Mouse (Mus musculus): ENCODE data around the gene Rgl1. TPM values are rescaled to one million over a fixed set of nuclear protein-coding genes. Genes with fewer than 3 reads are reported as not detected.

The Rgl1 gene
- polyA plus RNA-seq, 1 experiment: 14.4 TPM

- Histone ChIP-seq H3K27ac (ENCODE audit: insufficient read depth, low read length) (no peak overlapping the region), H3K4me3 (ENCODE audit: extremely low read depth, insufficient read depth, insufficient read length) (no peak overlapping the region), H3K36me3 (ENCODE audit: control insufficient read depth, insufficient read depth, low read length) (no peaks in the 10 kb centered on the region), H3K4me1 (ENCODE audit: control insufficient read depth, insufficient read depth, insufficient read length) (peaks cover 31% of the 10 kb centered on the region), H3K27me3 (ENCODE audit: control insufficient read depth, insufficient read depth, low read length) (no peaks in the 10 kb centered on the region)
- no peak for DNase-seq (ENCODE audit: low read depth in 1 of 2, low spot score in 2 of 2)
- TF ChIP-seq CTCF (IDR thresholded peaks at IDR 0.05; ENCODE audit: extremely low read depth, insufficient read depth, insufficient read length, insufficient replicate concordance) (no peak), POLR2A (IDR thresholded peaks at IDR 0.05; ENCODE audit: low read depth, low read length) (no peak)
- 33% methylated on average over 16 of the region's 16 CpGs for WGBS
Measured at GRCm38 (mm10) chr1:152613158-152613857, 152.8 kb downstream of the Rgl1 start.

DNA sequence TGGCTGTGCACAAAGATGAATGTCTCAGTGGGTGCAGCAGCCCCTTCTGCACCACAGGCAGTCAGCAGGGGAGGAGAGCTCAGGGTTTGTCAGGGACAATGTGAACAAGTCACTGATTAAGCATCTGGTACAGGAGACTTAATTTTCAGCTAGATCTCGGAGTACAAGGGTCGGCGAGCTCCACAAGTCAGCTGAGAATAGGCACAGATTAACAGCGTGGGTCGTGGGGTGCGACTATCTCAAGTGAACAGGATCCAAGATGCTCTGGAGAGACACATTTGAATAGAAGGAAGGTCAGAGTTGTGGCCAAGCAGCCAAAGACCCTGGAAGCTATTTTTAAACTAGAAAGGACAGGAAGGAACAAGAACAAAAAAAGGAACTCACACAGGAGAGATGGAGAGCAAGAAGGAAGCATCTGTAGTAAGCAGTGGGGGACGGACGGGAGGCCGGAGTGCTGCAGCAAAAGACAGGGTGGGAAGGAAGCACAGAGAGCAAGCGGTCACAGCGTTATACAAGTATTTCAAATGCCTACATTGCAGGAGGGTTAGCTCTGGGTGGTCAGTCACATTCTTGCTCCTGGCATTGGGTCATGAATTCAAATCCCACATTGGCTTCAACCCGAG is 153.5 kb downstream of the Rgl1 start:
- Histone ChIP-seq H3K36me3 (ENCODE audit: control insufficient read depth, insufficient read depth, low read length) (no peaks in the 10 kb centered on the region), H3K27ac (ENCODE audit: insufficient read depth, low read length) (no peak overlapping the region), H3K4me1 (ENCODE audit: control insufficient read depth, insufficient read depth, insufficient read length) (peaks cover 30% of the 10 kb centered on the region), H3K4me3 (ENCODE audit: extremely low read depth, insufficient read depth, insufficient read length) (no peak overlapping the region; the same call in 1 of the 2 replicates), H3K27me3 (ENCODE audit: control insufficient read depth, insufficient read depth, low read length) (no peaks in the 10 kb centered on the region)
- TF ChIP-seq CTCF (IDR thresholded peaks at IDR 0.05; ENCODE audit: extremely low read depth, insufficient read depth, insufficient read length, insufficient replicate concordance) (no peak), POLR2A (IDR thresholded peaks at IDR 0.05; ENCODE audit: low read depth, low read length) (no peak)
- DNase-seq (ENCODE audit: low read depth in 1 of 2, low spot score in 2 of 2): no peak
- 15% methylated on average over 12 of the region's 12 CpGs for WGBS

GRCm38 (mm10) chr1:152609547-152609946 is 156.6 kb downstream of the Rgl1 start:
- Histone ChIP-seq H3K4me1 (ENCODE audit: control insufficient read depth, insufficient read depth, insufficient read length) (peaks cover 18% of the 10 kb centered on the region; the same call in 1 of the 2 replicates), H3K4me3 (ENCODE audit: extremely low read depth, insufficient read depth, insufficient read length) (no peak overlapping the region), H3K36me3 (ENCODE audit: control insufficient read depth, insufficient read depth, low read length) (no peaks in the 10 kb centered on the region), H3K27ac (ENCODE audit: insufficient read depth, low read length) (no peak overlapping the region), H3K27me3 (ENCODE audit: control insufficient read depth, insufficient read depth, low read length) (no peaks in the 10 kb centered on the region)
- 89% methylated on average over 10 of the region's 10 CpGs for WGBS
- no peak for DNase-seq (ENCODE audit: low read depth in 1 of 2, low spot score in 2 of 2)
- TF ChIP-seq CTCF (IDR thresholded peaks at IDR 0.05; ENCODE audit: extremely low read depth, insufficient read depth, insufficient read length, insufficient replicate concordance): no peak
- no peak for TF ChIP-seq POLR2A (IDR thresholded peaks at IDR 0.05; ENCODE audit: low read depth, low read length)

DNA sequence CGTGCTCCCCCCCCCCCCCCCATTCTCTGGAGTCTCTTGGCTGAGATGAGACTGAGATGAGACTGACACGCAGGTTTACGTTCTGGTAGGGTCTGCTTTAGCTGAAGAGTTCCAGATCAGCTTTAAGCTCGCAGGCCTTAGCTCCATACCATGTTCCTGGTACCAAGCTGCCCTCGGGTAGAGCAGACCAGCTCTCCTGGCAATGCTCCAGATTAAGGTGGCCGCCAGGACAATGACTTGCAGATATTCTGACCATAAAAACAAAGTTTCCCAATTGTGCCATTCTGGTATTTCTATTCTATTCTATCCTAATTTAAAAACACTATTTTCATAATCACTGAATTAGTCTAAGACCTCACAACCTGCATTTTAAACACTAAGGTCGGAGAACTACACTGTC is 157.1 kb downstream of the Rgl1 start:
- DNase-seq (ENCODE audit: low read depth in 1 of 2, low spot score in 2 of 2): no peak
- H3K36me3 ChIP-seq (ENCODE audit: control insufficient read depth, insufficient read depth, low read length): no peaks in the 10 kb centered on the region
- no peaks in the 10 kb centered on the region for H3K27me3 ChIP-seq (ENCODE audit: control insufficient read depth, insufficient read depth, low read length)
- 80% methylated on average over 7 of the region's 7 CpGs for WGBS
- peaks cover 13% of the 10 kb centered on the region; the same call in 1 of the 2 replicates for H3K4me1 ChIP-seq (ENCODE audit: control insufficient read depth, insufficient read depth, insufficient read length)
- TF ChIP-seq POLR2A (IDR thresholded peaks at IDR 0.05; ENCODE audit: low read depth, low read length): no peak
- no peak for TF ChIP-seq CTCF (IDR thresholded peaks at IDR 0.05; ENCODE audit: extremely low read depth, insufficient read depth, insufficient read length, insufficient replicate concordance)
- H3K4me3 ChIP-seq (ENCODE audit: extremely low read depth, insufficient read depth, insufficient read length): no peak overlapping the region
- H3K27ac ChIP-seq (ENCODE audit: insufficient read depth, low read length): no peak overlapping the region

DNA sequence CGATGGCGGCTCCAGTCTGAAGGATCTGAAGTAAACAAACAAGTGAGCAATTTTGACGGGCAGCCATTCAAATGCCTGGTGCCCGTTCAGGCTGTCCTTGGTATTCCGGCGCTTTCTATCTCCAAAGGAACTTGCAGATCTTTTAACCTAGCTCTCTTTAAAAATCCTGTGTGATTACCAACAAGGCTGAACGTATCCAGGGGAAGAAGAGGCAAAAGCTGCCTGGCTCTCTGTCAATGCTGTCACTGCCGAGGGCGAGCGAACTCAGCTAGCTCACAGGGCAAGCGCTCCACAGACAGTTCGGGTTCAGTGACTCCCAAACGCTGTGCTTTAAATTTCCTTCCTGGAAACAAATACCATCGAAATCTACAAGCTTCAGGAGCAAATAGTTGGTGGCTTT is 158.4 kb downstream of the Rgl1 start:
- H3K4me3 ChIP-seq (ENCODE audit: extremely low read depth, insufficient read depth, insufficient read length): no peak overlapping the region
- no peaks in the 10 kb centered on the region for H3K36me3 ChIP-seq (ENCODE audit: control insufficient read depth, insufficient read depth, low read length)
- peaks cover 7% of the 10 kb centered on the region; the same call in 1 of the 2 replicates for H3K4me1 ChIP-seq (ENCODE audit: control insufficient read depth, insufficient read depth, insufficient read length)
- 0 out of 2 replicates have a peak overlapping the region, but pooled peaks have one; percentile 22 for H3K27ac ChIP-seq (ENCODE audit: insufficient read depth, low read length)
- no peaks in the 10 kb centered on the region for H3K27me3 ChIP-seq (ENCODE audit: control insufficient read depth, insufficient read depth, low read length)
- 57% methylated on average over 14 of the region's 14 CpGs for WGBS
- peak in 1 of 2 experiments; percentile 41 for DNase-seq (ENCODE audit: low read depth in 1 of 2, low spot score in 2 of 2)
- TF ChIP-seq POLR2A (IDR thresholded peaks at IDR 0.05; ENCODE audit: low read depth, low read length) (no peak), CTCF (IDR thresholded peaks at IDR 0.05; ENCODE audit: extremely low read depth, insufficient read depth, insufficient read length, insufficient replicate concordance) (no peak)

GRCm38 (mm10) chr1:152606727-152607126 is 159.4 kb downstream of the Rgl1 start:
- TF ChIP-seq POLR2A (IDR thresholded peaks at IDR 0.05; ENCODE audit: low read depth, low read length): no peak
- no peak for TF ChIP-seq CTCF (IDR thresholded peaks at IDR 0.05; ENCODE audit: extremely low read depth, insufficient read depth, insufficient read length, insufficient replicate concordance)
- Histone ChIP-seq H3K4me3 (ENCODE audit: extremely low read depth, insufficient read depth, insufficient read length) (no peak overlapping the region), H3K27me3 (ENCODE audit: control insufficient read depth, insufficient read depth, low read length) (no peaks in the 10 kb centered on the region), H3K4me1 (ENCODE audit: control insufficient read depth, insufficient read depth, insufficient read length) (peaks cover 7% of the 10 kb centered on the region; the same call in 1 of the 2 replicates), H3K36me3 (ENCODE audit: control insufficient read depth, insufficient read depth, low read length) (no peaks in the 10 kb centered on the region), H3K27ac (ENCODE audit: insufficient read depth, low read length) (peak overlapping the region; percentile 63)
- 82% methylated on average over 11 of the region's 11 CpGs for WGBS
- DNase-seq (ENCODE audit: low read depth in 1 of 2, low spot score in 2 of 2): no peak
